Mouse (Mus musculus): Measurements from ENCODE around the gene Slc22a5. TPM values are rescaled to one million over a fixed set of nuclear protein-coding genes. Genes with fewer than 3 reads are reported as not detected.
"Not testable (repeated sequence)": the region's sequence is repeated elsewhere in the genome, so short reads cannot be mapped to it uniquely, and the experiment has no call there.

Slc22a5 gene
- polyA plus RNA-seq (2014; fragmentation: Nextera tagmentation; extraction: Ambion mirVana) = 11.1 TPM in 2 replicates

DNA sequence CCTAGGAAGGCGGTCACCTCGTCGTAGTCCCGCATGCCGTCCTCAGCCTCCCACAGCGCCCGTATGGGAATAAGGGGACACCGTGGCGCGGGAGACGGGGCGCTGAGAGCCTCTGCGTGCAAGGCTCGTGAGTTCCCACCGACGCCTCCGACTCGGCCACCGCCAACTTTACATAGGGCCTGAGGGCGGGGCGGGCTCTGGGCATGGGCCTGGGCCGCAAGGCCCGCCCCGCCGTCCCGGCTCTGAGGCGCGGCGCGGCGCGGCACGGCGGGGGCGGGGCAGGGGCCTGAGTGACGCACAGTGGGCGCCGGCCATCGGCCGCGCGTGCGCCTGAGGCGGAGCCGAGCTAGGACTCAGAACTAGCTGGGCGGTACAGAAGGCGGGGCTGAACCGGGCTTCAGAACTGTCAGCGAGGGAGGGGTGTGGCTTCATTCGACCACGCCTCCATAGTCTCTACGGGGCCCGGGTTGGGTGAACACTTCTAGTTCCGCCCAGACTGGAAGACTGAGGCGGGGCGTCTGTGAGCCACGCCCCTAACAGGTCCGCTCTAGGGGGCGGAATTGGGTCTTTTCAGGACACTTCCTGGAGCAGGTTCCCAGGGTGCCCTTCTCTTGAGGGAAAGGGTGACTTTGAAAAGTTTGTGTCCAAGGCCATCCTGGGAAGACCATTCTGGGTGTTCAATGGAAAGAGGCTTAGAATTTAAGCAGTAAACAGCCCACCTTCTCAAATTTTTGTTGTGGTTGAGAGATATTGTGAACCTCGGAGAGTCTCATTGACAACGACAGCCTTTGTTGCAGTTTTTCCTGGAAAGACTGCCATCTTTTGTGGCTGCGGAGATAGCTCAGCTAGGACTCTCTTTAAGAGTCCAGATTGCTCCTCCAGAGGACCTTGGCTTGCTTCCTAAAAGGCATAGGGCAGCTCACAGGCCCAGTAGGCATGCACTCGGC lies at the start of gene Slc22a5:
Gene Slc22a5 (minus strand): TSS at position 156 of the 947 bp plus-strand sequence.
- peak; percentile 99 for ATAC-seq
- 3% methylated on average over 58 of the region's 63 CpGs for WGBS
- peaks cover 8% of the 10 kb centered on the region; the same call in 1 of the 2 replicates for H3K4me1 ChIP-seq (ENCODE audit: control insufficient read depth, insufficient read depth, low read length)
- H3K36me3 ChIP-seq (ENCODE audit: control insufficient read depth, insufficient read depth, low read length) = no peaks in the 10 kb centered on the region
- H3K27me3 ChIP-seq (replicated peaks; ENCODE audit: control insufficient read depth, insufficient read depth, low read length) = no peaks in the 10 kb centered on the region
- no peaks in the 10 kb centered on the region for H3K9me3 ChIP-seq (replicated peaks; ENCODE audit: control insufficient read depth, low read length)
- peak within 1 kb of the TSS; percentile 65 for H3K4me2 ChIP-seq (ENCODE audit: low read length)
- DNase-seq (ENCODE audit: low spot score) = peak; percentile 98
- peak within 1 kb of the TSS; percentile 53 for H3K4me3 ChIP-seq (ENCODE audit: low read depth, low read length)
- H3K27ac ChIP-seq (ENCODE audit: low read depth, low read length) = no peak within 1 kb of the TSS
- peak within 1 kb of the TSS; percentile 66 for H3K9ac ChIP-seq (ENCODE audit: low read length)

DNA sequence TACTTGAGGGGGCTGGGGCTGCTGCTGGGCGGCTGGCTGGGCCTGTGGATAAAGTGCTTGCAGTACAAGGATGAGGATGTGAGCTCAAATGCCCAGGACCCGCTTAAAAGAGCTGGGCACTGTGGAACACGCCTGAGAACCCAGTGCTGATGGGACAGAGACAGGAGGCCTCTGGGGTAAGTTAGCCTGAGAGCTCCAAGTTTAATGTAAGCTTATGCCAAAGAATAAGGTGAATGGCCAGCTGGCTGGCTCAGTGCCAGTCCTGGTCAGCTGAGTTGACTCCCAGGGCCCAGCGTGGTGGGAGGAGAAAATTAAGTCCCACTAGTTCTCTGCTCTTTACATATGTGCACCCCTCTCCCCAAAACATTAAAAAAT lies 40.5 kb upstream of the Slc22a5 start:
- not testable (repeated sequence) for H3K9me3 ChIP-seq (replicated peaks; ENCODE audit: control insufficient read depth, low read length); H3K9ac ChIP-seq (ENCODE audit: low read length); H3K36me3 ChIP-seq (ENCODE audit: control insufficient read depth, insufficient read depth, low read length); ATAC-seq; H3K4me3 ChIP-seq (ENCODE audit: low read depth, low read length); H3K27me3 ChIP-seq (replicated peaks; ENCODE audit: control insufficient read depth, insufficient read depth, low read length); DNase-seq (ENCODE audit: low spot score); H3K27ac ChIP-seq (ENCODE audit: low read depth, low read length); H3K4me2 ChIP-seq (ENCODE audit: low read length); H3K4me1 ChIP-seq (ENCODE audit: control insufficient read depth, insufficient read depth, low read length)
- WGBS = 61% methylated on average over 4 of the region's 4 CpGs

DNA sequence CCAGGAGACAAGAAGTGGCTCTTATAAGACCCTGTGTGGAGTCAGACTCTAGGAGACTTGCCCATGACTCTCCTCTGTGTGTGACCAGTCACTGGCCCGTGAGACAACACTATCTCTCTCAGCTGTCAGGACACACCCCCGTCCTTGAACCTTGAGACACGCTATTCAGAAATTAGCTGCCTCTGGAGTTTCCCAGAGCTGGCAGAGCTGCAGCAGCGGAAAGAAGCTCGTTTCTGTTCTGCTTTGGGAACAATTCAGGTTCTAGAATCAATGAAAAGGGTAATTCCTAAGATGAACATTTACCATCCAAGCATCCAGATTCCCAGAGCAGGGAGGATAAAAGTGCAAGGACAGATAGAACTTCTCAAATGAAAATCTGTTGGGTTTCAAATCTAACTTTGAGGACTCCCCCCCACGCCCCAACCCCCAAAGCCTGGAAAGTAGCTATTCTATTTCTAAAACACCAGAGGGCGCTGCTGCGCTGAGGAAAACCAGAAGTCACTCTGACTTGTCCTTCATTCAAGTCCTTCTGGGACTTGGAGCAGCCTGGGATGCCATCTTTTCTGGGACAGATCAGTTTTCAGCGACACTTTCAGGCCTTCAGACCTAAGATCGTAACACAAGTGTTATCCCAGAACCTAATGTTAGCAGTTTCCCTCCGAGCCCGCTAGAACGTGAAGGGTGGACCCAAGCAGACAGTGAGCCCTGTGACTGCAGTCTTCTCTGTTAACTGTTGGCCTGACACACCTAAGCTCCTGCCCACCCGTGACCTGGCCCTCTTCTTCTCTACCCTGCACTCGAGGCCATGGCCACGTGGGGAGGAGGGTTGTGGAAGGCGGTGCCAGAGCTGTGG lies 39.9 kb upstream of the Slc22a5 start:
- Histone ChIP-seq H3K9me3 (replicated peaks; ENCODE audit: control insufficient read depth, low read length) (no peaks in the 10 kb centered on the region), H3K4me2 (ENCODE audit: low read length) (no peak overlapping the region), H3K36me3 (ENCODE audit: control insufficient read depth, insufficient read depth, low read length) (no peaks in the 10 kb centered on the region), H3K4me1 (ENCODE audit: control insufficient read depth, insufficient read depth, low read length) (no peaks in the 10 kb centered on the region), H3K27me3 (replicated peaks; ENCODE audit: control insufficient read depth, insufficient read depth, low read length) (no peaks in the 10 kb centered on the region), H3K9ac (ENCODE audit: low read length) (no peak overlapping the region), H3K4me3 (ENCODE audit: low read depth, low read length) (no peak overlapping the region), H3K27ac (ENCODE audit: low read depth, low read length) (no peak overlapping the region)
- peak; percentile 72 for DNase-seq (ENCODE audit: low spot score)
- whole genome bisulfite sequencing = 37% methylated on average over 17 of the region's 17 CpGs
- ATAC-seq = no peak

DNA sequence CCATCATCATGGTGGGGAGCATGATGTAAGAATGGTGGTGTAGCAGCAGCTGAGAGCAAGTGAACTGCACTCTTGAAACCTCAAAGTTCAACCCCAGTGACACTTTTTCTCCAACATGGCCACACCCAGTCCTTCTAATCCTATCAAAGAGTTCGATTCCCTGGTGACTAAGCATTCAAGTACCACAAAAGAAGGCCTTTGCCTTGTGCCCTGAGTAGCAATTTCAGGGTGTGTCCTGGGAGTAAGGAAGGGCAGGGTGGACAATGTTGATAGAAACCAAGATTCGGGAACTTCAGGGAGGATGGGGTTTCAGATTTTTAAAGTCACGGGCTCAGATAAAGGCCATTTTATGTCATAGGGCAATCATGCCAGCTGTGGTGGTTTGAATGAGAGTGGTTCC lies 38.3 kb upstream of the Slc22a5 start:
- H3K9me3 ChIP-seq (replicated peaks; ENCODE audit: control insufficient read depth, low read length) = no peaks in the 10 kb centered on the region
- WGBS = 69% methylated on average over 3 of the region's 3 CpGs
- H3K9ac ChIP-seq (ENCODE audit: low read length) = no peak overlapping the region

DNA sequence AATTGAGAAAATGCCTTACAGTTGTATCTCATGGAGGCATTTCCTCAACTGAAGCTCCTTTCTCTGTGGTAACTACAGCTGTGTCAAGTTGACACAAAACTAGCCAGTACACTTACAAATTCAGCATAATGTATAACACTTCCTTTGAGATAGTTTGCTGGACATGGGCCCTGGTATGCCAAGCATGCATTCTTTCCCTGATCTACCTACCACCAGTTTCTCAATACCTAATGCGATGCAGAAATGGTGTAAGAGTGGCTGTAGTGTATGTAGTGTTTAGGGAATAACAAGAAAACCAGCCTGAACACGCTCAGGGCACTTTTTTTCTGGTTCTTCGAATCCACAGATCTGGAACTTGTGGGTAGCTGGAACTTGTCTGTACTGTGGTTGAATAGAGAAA lies 37.1 kb upstream of the Slc22a5 start:
- Histone ChIP-seq H3K27me3 (replicated peaks; ENCODE audit: control insufficient read depth, insufficient read depth, low read length) (no peaks in the 10 kb centered on the region), H3K9me3 (replicated peaks; ENCODE audit: control insufficient read depth, low read length) (no peaks in the 10 kb centered on the region), H3K36me3 (ENCODE audit: control insufficient read depth, insufficient read depth, low read length) (no peaks in the 10 kb centered on the region), H3K4me1 (ENCODE audit: control insufficient read depth, insufficient read depth, low read length) (no peaks in the 10 kb centered on the region), H3K4me3 (ENCODE audit: low read depth, low read length) (no peak overlapping the region), H3K9ac (ENCODE audit: low read length) (no peak overlapping the region), H3K27ac (ENCODE audit: low read depth, low read length) (no peak overlapping the region), H3K4me2 (ENCODE audit: low read length) (no peak overlapping the region)
- ATAC-seq (no peak), DNase-seq (ENCODE audit: low spot score) (no peak)
- WGBS = 80% methylated on average over 3 of the region's 3 CpGs

More for the DNA sequence above, 38.3 kb upstream of the Slc22a5 start:
- ATAC-seq = no peak
- H3K4me2 ChIP-seq (ENCODE audit: low read length) = no peak overlapping the region
- H3K27me3 ChIP-seq (replicated peaks; ENCODE audit: control insufficient read depth, insufficient read depth, low read length) = no peaks in the 10 kb centered on the region
- DNase-seq (ENCODE audit: low spot score) = no peak
- H3K27ac ChIP-seq (ENCODE audit: low read depth, low read length) = no peak overlapping the region
- no peaks in the 10 kb centered on the region for H3K4me1 ChIP-seq (ENCODE audit: control insufficient read depth, insufficient read depth, low read length)
- no peak overlapping the region for H3K4me3 ChIP-seq (ENCODE audit: low read depth, low read length)
- no peaks in the 10 kb centered on the region for H3K36me3 ChIP-seq (ENCODE audit: control insufficient read depth, insufficient read depth, low read length)

DNA sequence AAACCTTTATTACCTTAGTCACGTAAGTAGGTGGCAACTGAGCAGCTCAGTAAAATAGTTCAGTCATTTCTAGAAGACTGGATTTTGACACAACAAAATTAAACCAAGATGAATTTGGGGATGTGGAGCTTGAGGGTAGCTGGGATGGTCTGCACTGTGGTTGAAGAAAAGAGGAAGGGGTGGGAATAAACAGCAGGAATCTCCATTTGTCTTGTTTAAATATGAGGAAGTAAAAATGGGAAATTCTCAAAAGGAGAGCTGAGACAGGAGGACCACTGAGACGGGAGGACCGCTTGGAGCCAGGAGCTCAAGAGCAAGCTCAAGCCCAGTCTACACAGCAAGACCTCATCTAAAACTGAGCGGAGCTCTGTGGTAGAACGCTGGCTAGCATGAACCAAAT lies 34.8 kb upstream of the Slc22a5 start:
- WGBS = 95% methylated on average over 5 of the region's 5 CpGs
- Histone ChIP-seq H3K9ac (ENCODE audit: low read length) (no peak overlapping the region), H3K27ac (ENCODE audit: low read depth, low read length) (no peak overlapping the region), H3K4me1 (ENCODE audit: control insufficient read depth, insufficient read depth, low read length) (no peaks in the 10 kb centered on the region), H3K4me2 (ENCODE audit: low read length) (no peak overlapping the region), H3K36me3 (ENCODE audit: control insufficient read depth, insufficient read depth, low read length) (no peaks in the 10 kb centered on the region), H3K9me3 (replicated peaks; ENCODE audit: control insufficient read depth, low read length) (no peaks in the 10 kb centered on the region), H3K4me3 (ENCODE audit: low read depth, low read length) (no peak overlapping the region), H3K27me3 (replicated peaks; ENCODE audit: control insufficient read depth, insufficient read depth, low read length) (no peaks in the 10 kb centered on the region)
- ATAC-seq (no peak), DNase-seq (ENCODE audit: low spot score) (no peak)

DNA sequence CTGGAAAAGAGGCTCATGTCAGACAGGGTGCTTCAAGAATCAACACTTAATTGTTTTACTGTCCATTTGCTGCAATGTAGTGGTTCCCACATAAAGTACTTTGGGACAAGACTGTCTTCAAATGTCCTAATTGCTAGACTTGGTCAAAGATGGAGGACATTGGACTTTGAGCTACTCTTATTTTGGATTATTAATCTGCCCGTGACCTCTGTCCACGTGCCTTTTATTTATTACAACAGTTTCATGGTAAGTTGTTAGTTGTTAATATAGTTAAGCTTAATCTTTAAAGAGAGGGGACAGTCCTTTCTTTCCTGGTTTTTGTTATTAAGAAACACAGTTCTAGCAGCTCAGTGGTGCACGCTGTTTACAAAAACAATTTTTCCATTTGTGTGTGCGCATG lies 27.4 kb upstream of the Slc22a5 start:
- DNase-seq (ENCODE audit: low spot score) = no peak
- Histone ChIP-seq H3K9me3 (replicated peaks; ENCODE audit: control insufficient read depth, low read length) (no peaks in the 10 kb centered on the region), H3K27me3 (replicated peaks; ENCODE audit: control insufficient read depth, insufficient read depth, low read length) (no peaks in the 10 kb centered on the region), H3K4me1 (ENCODE audit: control insufficient read depth, insufficient read depth, low read length) (no peaks in the 10 kb centered on the region), H3K27ac (ENCODE audit: low read depth, low read length) (no peak overlapping the region), H3K4me2 (ENCODE audit: low read length) (no peak overlapping the region), H3K4me3 (ENCODE audit: low read depth, low read length) (no peak overlapping the region), H3K36me3 (ENCODE audit: control insufficient read depth, insufficient read depth, low read length) (no peaks in the 10 kb centered on the region), H3K9ac (ENCODE audit: low read length) (no peak overlapping the region)
- WGBS = 93% methylated on average over 4 of the region's 4 CpGs
- no peak for ATAC-seq

DNA sequence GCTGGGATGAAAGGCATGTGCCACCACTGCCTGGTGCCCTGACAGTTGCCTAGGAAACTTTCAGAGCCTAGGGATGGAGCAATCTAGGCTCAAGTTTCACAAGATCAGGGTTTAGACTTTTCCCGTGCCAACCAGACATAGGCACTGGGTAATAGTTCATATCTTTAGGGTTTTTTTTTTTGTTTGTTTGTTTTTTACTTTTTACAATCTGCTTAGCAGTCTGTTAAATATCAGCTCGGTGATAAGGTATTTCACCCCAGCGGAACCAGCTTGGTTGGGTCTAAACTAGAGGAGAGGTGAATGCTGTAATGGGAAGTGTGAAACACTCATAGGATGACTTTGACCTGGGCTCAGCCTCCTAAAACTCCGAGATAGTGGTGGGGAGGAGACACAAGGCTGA lies 19.6 kb upstream of the Slc22a5 start:
- H3K27me3 ChIP-seq (replicated peaks; ENCODE audit: control insufficient read depth, insufficient read depth, low read length) = no peaks in the 10 kb centered on the region
- 87% methylated on average over 4 of the region's 4 CpGs for WGBS
- H3K9me3 ChIP-seq (replicated peaks; ENCODE audit: control insufficient read depth, low read length) = no peaks in the 10 kb centered on the region
- no peaks in the 10 kb centered on the region for H3K36me3 ChIP-seq (ENCODE audit: control insufficient read depth, insufficient read depth, low read length)
- no peak for DNase-seq (ENCODE audit: low spot score)
- H3K9ac ChIP-seq (ENCODE audit: low read length) = no peak overlapping the region
- H3K4me3 ChIP-seq (ENCODE audit: low read depth, low read length) = no peak overlapping the region
- no peak overlapping the region for H3K4me2 ChIP-seq (ENCODE audit: low read length)
- ATAC-seq = no peak
- H3K27ac ChIP-seq (ENCODE audit: low read depth, low read length) = no peak overlapping the region
- no peaks in the 10 kb centered on the region for H3K4me1 ChIP-seq (ENCODE audit: control insufficient read depth, insufficient read depth, low read length)
